Mouse (Mus musculus) frontal cortex, postnatal 25 days (tissue): Measurements from ENCODE around the gene Lnpk.

Experiments
- DNase-seq, 2 experiments: peaks; one replicate each; pipeline ENCODE4 v3.0.0; 2022; ENCODE audit warnings: low spot score in 2 of 2

Lnpk gene

GRCm38 (mm10) chr2:74578843-74579489, at the start of gene Lnpk:
Lnpk (minus strand) TSS chr2:74579435.
- DNase-seq = peak; percentile 83 to 84

- no peak for DNase-seq
Measured at GRCm38 (mm10) chr2:74620368-74620767, 41.1 kb upstream of the Lnpk start.

GRCm38 (mm10) chr2:74619676-74620246, 40.5 kb upstream of the Lnpk start:
- DNase-seq = no peak

- no peak for DNase-seq
Measured at GRCm38 (mm10) chr2:74617706-74618105, 38.5 kb upstream of the Lnpk start.

GRCm38 (mm10) chr2:74611406-74611805, 32.2 kb upstream of the Lnpk start:
- no peak for DNase-seq

GRCm38 (mm10) chr2:74609350-74609749, 30.1 kb upstream of the Lnpk start:
- no peak for DNase-seq

- no peak for DNase-seq
Measured at GRCm38 (mm10) chr2:74606087-74606760, 27.0 kb upstream of the Lnpk start.

GRCm38 (mm10) chr2:74604011-74604410, 24.8 kb upstream of the Lnpk start:
- DNase-seq = no peak

GRCm38 (mm10) chr2:74602483-74602882, 23.2 kb upstream of the Lnpk start:
- no peak for DNase-seq

- no peak for DNase-seq
Measured at GRCm38 (mm10) chr2:74597169-74597568, 17.9 kb upstream of the Lnpk start.

GRCm38 (mm10) chr2:74596094-74596493, 16.9 kb upstream of the Lnpk start:
- DNase-seq = no peak

GRCm38 (mm10) chr2:74578146-74578842, 941 bp downstream of the Lnpk start:
- DNase-seq = peak; percentile 14 to 20

- no peak for DNase-seq
Measured at GRCm38 (mm10) chr2:74570390-74570789, 8.8 kb downstream of the Lnpk start.

- no peak for DNase-seq
Measured at GRCm38 (mm10) chr2:74559822-74560221, 19.4 kb downstream of the Lnpk start.

- DNase-seq = no peak
Measured at GRCm38 (mm10) chr2:74559092-74559491, 20.1 kb downstream of the Lnpk start.

- DNase-seq = no peak
Measured at GRCm38 (mm10) chr2:74557451-74557850, 21.8 kb downstream of the Lnpk start.

- DNase-seq = no peak
Measured at GRCm38 (mm10) chr2:74551929-74552328, 27.3 kb downstream of the Lnpk start.

GRCm38 (mm10) chr2:74548306-74548705, 30.9 kb downstream of the Lnpk start:
- no peak for DNase-seq

- no peak for DNase-seq
Measured at GRCm38 (mm10) chr2:74508302-74508701, 70.9 kb downstream of the Lnpk start.

GRCm38 (mm10) chr2:74506439-74506838, 72.8 kb downstream of the Lnpk start:
- no peak for DNase-seq

- DNase-seq = no peak
Measured at GRCm38 (mm10) chr2:74500307-74500706, 78.9 kb downstream of the Lnpk start.

- DNase-seq = no peak
Measured at GRCm38 (mm10) chr2:74497851-74498250, 81.4 kb downstream of the Lnpk start.

GRCm38 (mm10) chr2:74491426-74491825, 87.8 kb downstream of the Lnpk start:
- no peak for DNase-seq
